Mouse (Mus musculus) kidney, postnatal 36 days (tissue): Measurements from ENCODE around the gene Rab13.

ENCODE experiments used
- DNase-seq, 2 experiments: peaks; one replicate each; pipeline ENCODE4 v3.0.0; 2021 to 2022; ENCODE audit warnings: mixed read lengths in 2 of 2

The Rab13 gene

GRCm38 (mm10) chr3:90263121-90263771, 49.8 kb downstream of the Rab13 start:
- DNase-seq: no peak

- DNase-seq: no peak
These were observed 51.2 kb downstream of the Rab13 start for GRCm38 (mm10) chr3:90264687-90265033.

- peak; percentile 91 to 96 for DNase-seq
These were observed 51.8 kb downstream of the Rab13 start, which contains the start of gene Dennd4b for GRCm38 (mm10) chr3:90265034-90265931. Dennd4b (plus strand) TSS chr3:90265185.

GRCm38 (mm10) chr3:90265932-90266741, 52.6 kb downstream of the Rab13 start:
- no peak for DNase-seq

- no peak for DNase-seq
These were observed 53.6 kb downstream of the Rab13 start for GRCm38 (mm10) chr3:90266901-90267775.

GRCm38 (mm10) chr3:90268190-90268589, 54.7 kb downstream of the Rab13 start:
- DNase-seq: no peak

GRCm38 (mm10) chr3:90268971-90269370, 55.5 kb downstream of the Rab13 start:
- DNase-seq: no peak

GRCm38 (mm10) chr3:90270784-90271183, 57.3 kb downstream of the Rab13 start:
- DNase-seq: no peak

GRCm38 (mm10) chr3:90272170-90272569, 58.7 kb downstream of the Rab13 start:
- DNase-seq: no peak

GRCm38 (mm10) chr3:90273855-90274254, 60.4 kb downstream of the Rab13 start:
- no peak for DNase-seq

GRCm38 (mm10) chr3:90275286-90275685, 61.8 kb downstream of the Rab13 start:
- DNase-seq: no peak
